Mouse (Mus musculus): Measurements from ENCODE around the gene Scamp4. TPM values are rescaled to one million over a fixed set of nuclear protein-coding genes. Genes with fewer than 3 reads are reported as not detected.
A peak's percentile ranks its signal among the peaks of the same experiment; 100 is the strongest.

Gene Scamp4
- polyA plus RNA-seq, 1 experiment from 2014 or later, result 64.3 TPM

DNA sequence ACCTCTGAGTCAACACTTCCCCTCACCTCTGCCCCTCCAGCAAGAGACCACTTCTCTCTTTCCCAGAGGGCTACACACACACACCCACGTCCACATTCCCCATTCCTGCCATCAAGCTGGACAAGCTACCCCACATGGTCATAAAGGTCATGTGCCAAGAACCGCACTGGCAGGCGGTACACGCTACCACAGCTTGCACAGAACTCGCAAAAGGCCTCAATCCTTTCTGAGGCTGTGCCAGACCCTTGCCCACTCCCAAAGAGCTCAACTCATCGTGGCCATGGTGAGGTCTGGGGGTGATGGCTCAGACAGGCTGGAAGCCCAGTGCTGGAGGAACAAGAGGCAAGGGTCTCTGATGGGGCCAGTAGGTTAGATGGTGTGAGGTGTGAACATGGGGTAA is 52.2 kb downstream of the Scamp4 start:
- Histone ChIP-seq H3K9me3 (replicated peaks; ENCODE audit: control insufficient read depth, low read length, poor library complexity, severe bottlenecking) (no peaks in the 10 kb centered on the region), H3K4me2 (ENCODE audit: low read length) (peak overlapping the region; percentile 92), H3K27ac (ENCODE audit: low read length) (no peak overlapping the region), H3K9ac (ENCODE audit: low read depth, low read length) (no peak overlapping the region), H3K4me1 (ENCODE audit: control insufficient read depth, insufficient read depth, low read length) (peaks cover 26% of the 10 kb centered on the region), H3K4me3 (ENCODE audit: low read depth, low read length) (no peak overlapping the region), H3K27me3 (ENCODE audit: control insufficient read depth, insufficient read depth, low read depth, low read length) (no peaks in the 10 kb centered on the region), H3K36me3 (ENCODE audit: control insufficient read depth, insufficient read depth, low read length) (no peaks in the 10 kb centered on the region)
- WGBS, result 86% methylated on average over 6 of the region's 6 CpGs
- ATAC-seq, result no peak

DNA sequence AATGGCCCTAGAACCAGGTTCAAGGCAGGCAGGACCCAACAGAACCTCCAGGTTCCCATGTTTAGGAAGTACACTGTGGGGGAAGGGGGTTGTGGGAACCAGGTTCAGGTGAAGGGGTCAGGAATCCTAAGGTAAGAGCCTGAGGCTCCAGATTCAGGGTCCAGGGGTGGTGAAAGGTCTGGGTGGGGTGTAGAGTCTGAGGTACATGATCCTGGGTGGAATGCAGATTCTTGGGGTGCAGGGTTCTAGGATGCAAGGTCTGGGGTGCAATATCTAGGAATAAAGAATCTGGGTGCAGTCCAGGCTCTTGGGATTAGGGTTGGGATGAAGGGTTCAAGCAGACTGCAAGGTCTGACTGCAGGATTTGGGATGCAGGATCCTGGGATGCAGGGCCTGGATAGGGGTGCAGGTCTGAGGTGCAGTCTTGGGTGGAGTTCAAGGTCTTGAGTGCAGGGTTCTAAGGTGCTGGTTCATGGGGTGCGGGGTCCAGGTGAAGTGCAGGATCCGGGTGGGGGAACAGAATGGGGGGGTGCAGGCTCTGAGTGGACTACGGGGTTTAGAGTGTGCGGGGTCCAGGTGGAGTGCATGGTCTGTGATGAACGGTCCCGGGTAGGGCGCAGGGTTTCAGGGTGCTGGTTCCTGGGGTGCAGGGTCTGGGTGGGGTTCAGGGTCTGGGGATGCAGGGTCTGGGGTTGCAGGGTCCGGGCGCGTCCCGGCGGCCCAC is 52.9 kb downstream of the Scamp4 start:
- Histone ChIP-seq H3K36me3 (ENCODE audit: control insufficient read depth, insufficient read depth, low read length) (no peaks in the 10 kb centered on the region), H3K4me2 (ENCODE audit: low read length) (peak overlapping the region; percentile 92), H3K27me3 (ENCODE audit: control insufficient read depth, insufficient read depth, low read depth, low read length) (no peaks in the 10 kb centered on the region), H3K9ac (ENCODE audit: low read depth, low read length) (peak overlapping the region; percentile 95), H3K4me1 (ENCODE audit: control insufficient read depth, insufficient read depth, low read length) (peaks cover 26% of the 10 kb centered on the region), H3K9me3 (replicated peaks; ENCODE audit: control insufficient read depth, low read length, poor library complexity, severe bottlenecking) (no peaks in the 10 kb centered on the region), H3K4me3 (ENCODE audit: low read depth, low read length) (peak overlapping the region; percentile 73), H3K27ac (ENCODE audit: low read length) (peak overlapping the region; percentile 87)
- 4% methylated on average over 12 of the region's 12 CpGs for WGBS
- peak; percentile 47 for ATAC-seq

DNA sequence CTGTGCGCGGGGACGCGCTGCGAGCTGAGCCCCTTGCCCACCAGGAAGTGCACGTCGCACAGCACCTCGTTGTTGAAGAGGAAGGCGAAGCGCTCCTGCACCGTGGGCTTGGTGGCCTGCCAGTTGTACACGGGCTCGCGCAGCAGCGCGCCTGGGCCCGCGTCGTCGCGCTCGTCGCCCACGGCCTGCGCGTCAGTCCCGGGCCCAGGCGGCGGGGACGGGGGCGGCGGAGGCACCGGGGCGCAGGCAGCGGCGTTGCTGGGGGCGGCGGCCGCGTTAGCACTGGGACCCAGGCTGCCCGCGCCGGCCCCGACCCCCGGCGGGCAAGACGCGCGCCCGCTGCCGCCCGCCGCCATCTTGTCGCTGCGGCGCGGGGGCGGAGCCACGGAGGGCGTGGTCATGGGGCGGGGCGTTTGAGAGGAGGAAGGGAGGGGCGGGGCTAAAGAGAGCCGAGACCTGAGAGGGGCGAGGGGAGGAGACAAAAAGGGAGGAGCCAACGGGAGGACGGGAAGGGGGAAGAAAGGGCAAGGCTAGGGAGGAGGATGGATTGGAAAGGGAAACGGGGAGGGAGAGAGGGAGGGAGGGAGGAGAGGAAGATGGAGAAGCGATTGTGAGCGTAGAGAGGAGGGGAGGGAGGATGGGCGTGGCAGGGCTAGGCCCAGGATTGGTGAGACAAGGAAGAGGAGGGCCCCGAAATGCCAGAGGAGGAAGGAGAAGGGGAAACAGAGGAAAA is 53.6 kb downstream of the Scamp4 start:
- H3K9me3 ChIP-seq (replicated peaks; ENCODE audit: control insufficient read depth, low read length, poor library complexity, severe bottlenecking), result no peaks in the 10 kb centered on the region
- peak overlapping the region; percentile 95 for H3K9ac ChIP-seq (ENCODE audit: low read depth, low read length)
- peak overlapping the region; percentile 87 for H3K27ac ChIP-seq (ENCODE audit: low read length)
- H3K27me3 ChIP-seq (ENCODE audit: control insufficient read depth, insufficient read depth, low read depth, low read length), result no peaks in the 10 kb centered on the region
- WGBS, result under 1% methylated on average over 62 of the region's 72 CpGs
- peaks cover 26% of the 10 kb centered on the region for H3K4me1 ChIP-seq (ENCODE audit: control insufficient read depth, insufficient read depth, low read length)
- ATAC-seq, result peak; percentile 82
- H3K4me3 ChIP-seq (ENCODE audit: low read depth, low read length), result peak overlapping the region; percentile 73
- no peaks in the 10 kb centered on the region for H3K36me3 ChIP-seq (ENCODE audit: control insufficient read depth, insufficient read depth, low read length)
- H3K4me2 ChIP-seq (ENCODE audit: low read length), result peak overlapping the region; percentile 92

DNA sequence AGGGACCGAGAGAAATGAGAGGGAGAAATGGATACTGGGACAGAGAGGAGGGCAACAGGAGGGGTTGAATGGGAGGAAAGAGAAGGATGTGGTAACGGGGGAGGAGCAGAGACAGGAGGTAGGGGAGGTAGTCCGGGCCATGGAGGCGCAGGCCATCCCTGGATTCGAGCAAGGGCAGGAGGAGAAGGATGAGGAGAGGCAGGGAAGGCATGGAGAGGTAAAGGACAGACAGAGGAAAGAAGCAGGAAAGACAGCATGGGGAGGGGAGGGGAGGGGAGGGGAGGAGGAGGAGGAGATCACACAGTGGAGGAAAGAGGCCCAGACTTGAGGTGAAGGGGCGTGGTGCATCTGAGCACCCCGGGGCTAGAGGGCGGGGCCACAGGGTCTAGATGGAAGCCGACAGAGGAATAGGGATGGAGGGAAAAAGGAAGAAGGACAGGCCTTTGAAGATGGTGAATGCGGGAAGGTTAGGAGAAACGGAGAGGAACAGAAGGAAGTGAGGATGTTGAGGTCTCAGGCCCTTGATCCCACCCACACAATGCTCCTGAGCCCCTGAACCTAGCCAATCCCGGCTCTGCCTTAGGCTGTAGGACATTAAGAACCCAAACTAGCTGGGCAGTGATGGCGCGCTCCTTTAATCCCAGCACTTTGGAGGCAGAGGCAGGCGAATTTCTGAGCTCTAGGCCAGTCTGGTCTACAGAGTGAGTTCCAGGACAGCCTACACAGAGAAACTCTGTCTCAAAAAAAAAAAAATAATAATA is 54.4 kb downstream of the Scamp4 start, which contains the start of gene Btbd2:
TSS of gene Btbd2 (minus strand) at position 209 of the 761 bp plus-strand sequence.
- peak; percentile 49 for ATAC-seq
- Histone ChIP-seq H3K27me3 (ENCODE audit: control insufficient read depth, insufficient read depth, low read depth, low read length) (no peaks in the 10 kb centered on the region), H3K4me3 (ENCODE audit: low read depth, low read length) (peak within 1 kb of the TSS; percentile 73), H3K9me3 (replicated peaks; ENCODE audit: control insufficient read depth, low read length, poor library complexity, severe bottlenecking) (no peaks in the 10 kb centered on the region), H3K27ac (ENCODE audit: low read length) (peak within 1 kb of the TSS; percentile 87), H3K9ac (ENCODE audit: low read depth, low read length) (peak within 1 kb of the TSS; percentile 95), H3K4me1 (ENCODE audit: control insufficient read depth, insufficient read depth, low read length) (peaks cover 26% of the 10 kb centered on the region), H3K4me2 (ENCODE audit: low read length) (peak within 1 kb of the TSS; percentile 92), H3K36me3 (ENCODE audit: control insufficient read depth, insufficient read depth, low read length) (no peaks in the 10 kb centered on the region)
- 20% methylated on average over 15 of the region's 15 CpGs for WGBS

DNA sequence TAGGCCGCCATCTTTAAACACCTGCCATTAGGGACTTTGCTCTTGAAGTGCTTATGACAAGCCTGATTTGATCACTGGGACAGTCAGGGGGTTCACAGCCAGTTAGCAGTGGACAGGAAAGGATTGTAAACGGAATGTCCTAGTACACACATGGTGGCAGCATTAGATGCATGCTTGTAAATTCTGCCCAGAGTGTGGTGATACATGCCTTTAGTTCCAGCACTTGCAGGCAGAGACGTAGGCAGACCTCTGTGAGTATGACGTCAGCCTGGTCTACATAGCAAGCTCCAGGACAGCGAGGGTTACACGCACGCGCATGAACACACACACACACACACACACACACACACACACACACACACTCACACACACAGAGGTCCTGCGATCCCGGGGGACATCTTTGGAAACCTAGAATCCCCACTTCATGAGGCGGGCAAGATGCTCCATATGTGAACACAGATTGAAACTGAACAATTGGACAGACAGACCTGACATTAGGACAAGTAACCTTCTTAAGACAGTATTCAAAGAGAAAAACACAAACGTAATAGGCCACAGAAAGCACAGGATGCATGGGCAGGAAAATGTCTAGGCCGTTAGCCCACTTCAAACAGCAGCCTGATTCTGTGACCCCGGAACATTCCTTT is 55.6 kb downstream of the Scamp4 start:
- H3K4me2 ChIP-seq (ENCODE audit: low read length), result no peak overlapping the region
- H3K27ac ChIP-seq (ENCODE audit: low read length), result no peak overlapping the region
- H3K27me3 ChIP-seq (ENCODE audit: control insufficient read depth, insufficient read depth, low read depth, low read length), result no peaks in the 10 kb centered on the region
- H3K9ac ChIP-seq (ENCODE audit: low read depth, low read length), result no peak overlapping the region
- peaks cover 26% of the 10 kb centered on the region for H3K4me1 ChIP-seq (ENCODE audit: control insufficient read depth, insufficient read depth, low read length)
- H3K36me3 ChIP-seq (ENCODE audit: control insufficient read depth, insufficient read depth, low read length), result no peaks in the 10 kb centered on the region
- no peaks in the 10 kb centered on the region for H3K9me3 ChIP-seq (replicated peaks; ENCODE audit: control insufficient read depth, low read length, poor library complexity, severe bottlenecking)
- ATAC-seq, result no peak
- 87% methylated on average over 14 of the region's 14 CpGs for WGBS
- H3K4me3 ChIP-seq (ENCODE audit: low read depth, low read length), result no peak overlapping the region

DNA sequence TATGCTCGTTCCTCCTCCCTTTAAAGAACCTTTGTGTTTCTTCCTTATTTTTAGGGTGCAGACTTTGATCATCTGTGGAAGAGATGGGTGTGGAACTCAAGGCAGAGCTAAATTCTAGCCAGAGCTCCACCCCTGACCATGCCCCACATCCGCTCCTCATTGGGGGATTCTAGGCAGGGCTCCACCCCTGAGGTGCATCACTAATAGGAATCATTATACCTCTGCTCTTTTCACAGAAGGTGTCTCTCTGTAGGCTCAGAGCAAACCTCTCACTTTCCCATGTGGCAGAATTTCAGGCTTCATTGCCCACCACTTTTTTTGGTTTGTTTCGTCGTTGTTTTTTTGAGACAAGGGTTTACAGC is 56.1 kb downstream of the Scamp4 start:
- 70% methylated on average over 4 of the region's 4 CpGs for WGBS
- Histone ChIP-seq H3K4me2 (ENCODE audit: low read length) (no peak overlapping the region), H3K36me3 (ENCODE audit: control insufficient read depth, insufficient read depth, low read length) (no peaks in the 10 kb centered on the region), H3K4me3 (ENCODE audit: low read depth, low read length) (no peak overlapping the region), H3K4me1 (ENCODE audit: control insufficient read depth, insufficient read depth, low read length) (peaks cover 24% of the 10 kb centered on the region), H3K27me3 (ENCODE audit: control insufficient read depth, insufficient read depth, low read depth, low read length) (no peaks in the 10 kb centered on the region), H3K9ac (ENCODE audit: low read depth, low read length) (no peak overlapping the region), H3K27ac (ENCODE audit: low read length) (no peak overlapping the region), H3K9me3 (replicated peaks; ENCODE audit: control insufficient read depth, low read length, poor library complexity, severe bottlenecking) (no peaks in the 10 kb centered on the region)
- ATAC-seq, result no peak

DNA sequence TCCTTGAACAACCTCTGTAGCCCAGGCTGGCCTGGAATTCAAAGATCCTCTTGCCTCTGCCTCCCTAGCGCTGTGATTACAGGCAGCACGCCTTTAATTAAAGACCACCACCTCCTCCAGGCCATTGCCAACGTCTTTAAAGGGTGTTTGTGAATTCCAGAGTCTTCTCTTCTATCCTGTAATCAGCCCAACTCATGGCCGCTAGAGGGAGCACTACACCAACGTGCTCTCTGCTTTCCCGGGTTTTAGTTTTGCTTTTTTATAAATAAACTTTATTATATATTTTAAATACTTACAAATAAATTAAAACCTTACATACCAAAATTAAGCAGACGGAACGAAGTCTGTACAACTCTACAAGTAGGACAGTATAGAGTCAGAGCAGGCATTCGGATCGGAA is 56.5 kb downstream of the Scamp4 start:
- Histone ChIP-seq H3K27me3 (ENCODE audit: control insufficient read depth, insufficient read depth, low read depth, low read length) (no peaks in the 10 kb centered on the region), H3K9me3 (replicated peaks; ENCODE audit: control insufficient read depth, low read length, poor library complexity, severe bottlenecking) (no peaks in the 10 kb centered on the region), H3K4me2 (ENCODE audit: low read length) (0 out of 2 replicates have a peak overlapping the region, but pooled peaks have one; percentile 7), H3K4me1 (ENCODE audit: control insufficient read depth, insufficient read depth, low read length) (peaks cover 24% of the 10 kb centered on the region), H3K36me3 (ENCODE audit: control insufficient read depth, insufficient read depth, low read length) (no peaks in the 10 kb centered on the region), H3K27ac (ENCODE audit: low read length) (no peak overlapping the region), H3K4me3 (ENCODE audit: low read depth, low read length) (no peak overlapping the region), H3K9ac (ENCODE audit: low read depth, low read length) (no peak overlapping the region)
- WGBS, result 15% methylated on average over 10 of the region's 10 CpGs
- ATAC-seq, result no peak

DNA sequence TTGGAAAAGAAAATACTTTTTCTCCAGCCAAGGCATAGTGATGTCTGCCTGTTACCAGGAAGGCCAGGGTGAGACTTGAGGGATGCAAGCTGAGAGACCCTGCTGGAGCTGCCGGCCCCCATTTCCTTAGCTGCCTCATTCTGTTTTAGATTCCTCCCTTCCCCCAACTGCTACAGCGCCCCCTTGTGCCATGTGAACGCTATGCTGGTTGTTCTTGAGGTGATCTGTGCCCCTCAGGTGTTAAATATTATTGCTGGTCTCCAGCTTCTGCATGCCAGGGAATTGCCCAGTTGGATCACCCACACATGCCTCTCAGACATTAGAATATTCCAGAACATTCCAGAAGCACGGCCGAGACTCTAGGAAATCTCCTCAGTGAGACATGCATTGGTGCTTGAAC is 58.5 kb downstream of the Scamp4 start:
- no peak overlapping the region for H3K9ac ChIP-seq (ENCODE audit: low read depth, low read length)
- H3K36me3 ChIP-seq (ENCODE audit: control insufficient read depth, insufficient read depth, low read length), result peaks cover 3% of the 10 kb centered on the region; the same call in 1 of the 2 replicates
- H3K27me3 ChIP-seq (ENCODE audit: control insufficient read depth, insufficient read depth, low read depth, low read length), result no peaks in the 10 kb centered on the region
- peaks cover 8% of the 10 kb centered on the region for H3K4me1 ChIP-seq (ENCODE audit: control insufficient read depth, insufficient read depth, low read length)
- no peak overlapping the region for H3K4me2 ChIP-seq (ENCODE audit: low read length)
- no peak for ATAC-seq
- 40% methylated on average over 5 of the region's 5 CpGs for WGBS
- no peaks in the 10 kb centered on the region for H3K9me3 ChIP-seq (replicated peaks; ENCODE audit: control insufficient read depth, low read length, poor library complexity, severe bottlenecking)
- no peak overlapping the region for H3K4me3 ChIP-seq (ENCODE audit: low read depth, low read length)
- no peak overlapping the region for H3K27ac ChIP-seq (ENCODE audit: low read length)

All from midbrain, embryonic 16.5 days (tissue).